Mouse (Mus musculus) midbrain, embryonic 10.5 days (tissue): ENCODE results near the gene Tnip3. TPM values are rescaled to one million over a fixed set of nuclear protein-coding genes. Genes with fewer than 3 reads are reported as not detected.

Experiments used
- DNase-seq: peaks from one replicate; pipeline ENCODE4 v3.0.0-alpha.2; 2017; ENCODE audit warnings: low spot score
- H3K27ac ChIP-seq: fragments of 300-500 bp; sonication (generic); replicated peaks from 2 replicates; pipeline ENCODE4 v1.5.1; 2016; ENCODE audit warnings: mild to moderate bottlenecking
- H3K27me3 ChIP-seq: fragments of 300-500 bp; sonication (generic); 2 replicates; pipeline ENCODE4 v1.6.1; 2016; ENCODE audit warnings: low read depth, mild to moderate bottlenecking; ENCODE audit not compliant: poor library complexity, severe bottlenecking
- H3K36me3 ChIP-seq: fragments of 300-500 bp; sonication (generic); 2 replicates; pipeline ENCODE4 v1.6.1; 2016; ENCODE audit warnings: mild to moderate bottlenecking, moderate library complexity
- H3K4me1 ChIP-seq: fragments of 300-500 bp; sonication (generic); 2 replicates; pipeline ENCODE4 v1.6.1; 2016
- H3K4me3 ChIP-seq: fragments of 300-500 bp; sonication (generic); 2 replicates; pipeline ENCODE4 v1.5.1; 2016; ENCODE audit warnings: mild to moderate bottlenecking, moderate library complexity
- H3K9me3 ChIP-seq: fragments of 300-500 bp; sonication (generic); replicated peaks from 2 replicates; pipeline ENCODE4 v1.6.1; 2016; ENCODE audit warnings: mild to moderate bottlenecking
- WGBS: fragments of 180-500 bp; shearing (Covaris S2); methylation state at CpG from one replicate; pipeline ENCODE4 v1.1.7; 2016; 5-methylcytosine and 5-hydroxymethylcytosine counted together
- polyA plus RNA-seq: library from polyadenylated mRNA; unstranded; fragments of >200 nt; fragmentation: Nextera tagmentation; extraction: Ambion mirVana; gene quantifications from 2 replicates; pipeline ENCODE4 v1.2.1, GENCODE M21; 2016

Tnip3 gene
- polyA plus RNA-seq, 1 experiment from 2014 or later: not detected

GRCm38 (mm10) chr6:65541094-65541493, 16.0 kb downstream of the Tnip3 start:
- no peaks in the 10 kb centered on the region for H3K9me3 ChIP-seq
- H3K4me3 ChIP-seq: no peak overlapping the region
- H3K27ac ChIP-seq: no peak overlapping the region
- no peaks in the 10 kb centered on the region for H3K36me3 ChIP-seq
- no peak for DNase-seq
- H3K4me1 ChIP-seq: 0 out of 2 replicates have a peak, but pooled peaks cover 5% of the 10 kb centered on the region
- WGBS: 86% methylated on average over 3 of the region's 3 CpGs
- H3K27me3 ChIP-seq: no peaks in the 10 kb centered on the region

- H3K4me1 ChIP-seq: 0 out of 2 replicates have a peak, but pooled peaks cover 5% of the 10 kb centered on the region
- WGBS: 67% methylated on average over 3 of the region's 3 CpGs
- H3K9me3 ChIP-seq: no peaks in the 10 kb centered on the region
- H3K27ac ChIP-seq: no peak overlapping the region
- no peaks in the 10 kb centered on the region for H3K36me3 ChIP-seq
- H3K27me3 ChIP-seq: no peaks in the 10 kb centered on the region
- DNase-seq: no peak
- no peak overlapping the region for H3K4me3 ChIP-seq
Measured at GRCm38 (mm10) chr6:65542391-65542790, 17.3 kb downstream of the Tnip3 start.

GRCm38 (mm10) chr6:65542913-65543312, 17.8 kb downstream of the Tnip3 start:
- 68% methylated on average over 1 of the region's 1 CpGs for WGBS
- Histone ChIP-seq H3K9me3 (no peaks in the 10 kb centered on the region), H3K4me1 (0 out of 2 replicates have a peak, but pooled peaks cover 5% of the 10 kb centered on the region), H3K36me3 (no peaks in the 10 kb centered on the region), H3K27ac (no peak overlapping the region), H3K4me3 (no peak overlapping the region), H3K27me3 (no peaks in the 10 kb centered on the region)
- no peak for DNase-seq

GRCm38 (mm10) chr6:65563887-65564656, 39.0 kb downstream of the Tnip3 start:
- Histone ChIP-seq H3K27ac (no peak overlapping the region), H3K4me3 (no peak overlapping the region), H3K9me3 (no peaks in the 10 kb centered on the region), H3K36me3 (no peaks in the 10 kb centered on the region), H3K4me1 (no peaks in the 10 kb centered on the region), H3K27me3 (no peaks in the 10 kb centered on the region)
- WGBS: 78% methylated on average over 3 of the region's 3 CpGs
- DNase-seq: no peak

GRCm38 (mm10) chr6:65564657-65565039, 39.5 kb downstream of the Tnip3 start:
- DNase-seq: no peak
- Histone ChIP-seq H3K27me3 (no peaks in the 10 kb centered on the region), H3K9me3 (no peaks in the 10 kb centered on the region), H3K27ac (no peak overlapping the region), H3K36me3 (no peaks in the 10 kb centered on the region), H3K4me1 (no peaks in the 10 kb centered on the region), H3K4me3 (no peak overlapping the region)
- 86% methylated on average over 2 of the region's 2 CpGs for WGBS

GRCm38 (mm10) chr6:65569741-65570140, 44.6 kb downstream of the Tnip3 start:
- no peak for DNase-seq
- Histone ChIP-seq H3K27me3 (no peaks in the 10 kb centered on the region), H3K27ac (no peak overlapping the region), H3K4me1 (no peaks in the 10 kb centered on the region), H3K9me3 (no peaks in the 10 kb centered on the region), H3K36me3 (no peaks in the 10 kb centered on the region), H3K4me3 (no peak overlapping the region)
- 43% methylated on average over 8 of the region's 8 CpGs for WGBS

- Histone ChIP-seq H3K27ac (no peak overlapping the region), H3K4me3 (no peak overlapping the region), H3K9me3 (no peaks in the 10 kb centered on the region), H3K27me3 (peaks cover 8% of the 10 kb centered on the region; the same call in 1 of the 2 replicates), H3K36me3 (no peaks in the 10 kb centered on the region), H3K4me1 (no peaks in the 10 kb centered on the region)
- no peak for DNase-seq
- WGBS: 84% methylated on average over 8 of the region's 8 CpGs
Measured at GRCm38 (mm10) chr6:65578151-65578973, 53.2 kb downstream of the Tnip3 start.

GRCm38 (mm10) chr6:65583029-65583428, 57.9 kb downstream of the Tnip3 start:
- H3K27me3 ChIP-seq: peaks cover 23% of the 10 kb centered on the region
- H3K27ac ChIP-seq: no peak overlapping the region
- H3K4me3 ChIP-seq: no peak overlapping the region
- WGBS: 84% methylated on average over 4 of the region's 4 CpGs
- H3K9me3 ChIP-seq: no peaks in the 10 kb centered on the region
- H3K36me3 ChIP-seq: no peaks in the 10 kb centered on the region
- DNase-seq: no peak
- peaks cover 5% of the 10 kb centered on the region; the same call in 1 of the 2 replicates for H3K4me1 ChIP-seq

- 64% methylated on average over 4 of the region's 4 CpGs for WGBS
- no peak overlapping the region for H3K4me3 ChIP-seq
- H3K36me3 ChIP-seq: no peaks in the 10 kb centered on the region
- no peak overlapping the region for H3K27ac ChIP-seq
- H3K27me3 ChIP-seq: peaks cover 27% of the 10 kb centered on the region
- H3K9me3 ChIP-seq: no peaks in the 10 kb centered on the region
- peaks cover 5% of the 10 kb centered on the region; the same call in 1 of the 2 replicates for H3K4me1 ChIP-seq
- no peak for DNase-seq
Measured at GRCm38 (mm10) chr6:65584870-65585332, 59.8 kb downstream of the Tnip3 start.

GRCm38 (mm10) chr6:65585333-65586053, 60.4 kb downstream of the Tnip3 start:
- no peak for DNase-seq
- Histone ChIP-seq H3K36me3 (no peaks in the 10 kb centered on the region), H3K27me3 (peaks cover 27% of the 10 kb centered on the region), H3K9me3 (no peaks in the 10 kb centered on the region), H3K4me3 (no peak overlapping the region), H3K27ac (no peak overlapping the region), H3K4me1 (peaks cover 5% of the 10 kb centered on the region; the same call in 1 of the 2 replicates)
- 80% methylated on average over 3 of the region's 3 CpGs for WGBS

GRCm38 (mm10) chr6:65588847-65589246, 63.7 kb downstream of the Tnip3 start:
- 86% methylated on average over 1 of the region's 1 CpGs for WGBS
- no peak overlapping the region for H3K27ac ChIP-seq
- no peak overlapping the region for H3K4me3 ChIP-seq
- H3K36me3 ChIP-seq: no peaks in the 10 kb centered on the region
- H3K27me3 ChIP-seq: peaks cover 20% of the 10 kb centered on the region
- DNase-seq: no peak
- peaks cover 5% of the 10 kb centered on the region; the same call in 1 of the 2 replicates for H3K4me1 ChIP-seq
- H3K9me3 ChIP-seq: no peaks in the 10 kb centered on the region

- Histone ChIP-seq H3K9me3 (no peaks in the 10 kb centered on the region), H3K27ac (no peak overlapping the region), H3K4me3 (no peak overlapping the region), H3K4me1 (peaks cover 3% of the 10 kb centered on the region; the same call in 1 of the 2 replicates), H3K27me3 (peaks cover 20% of the 10 kb centered on the region), H3K36me3 (no peaks in the 10 kb centered on the region)
- 86% methylated on average over 2 of the region's 2 CpGs for WGBS
- no peak for DNase-seq
Measured at GRCm38 (mm10) chr6:65590018-65590417, 64.9 kb downstream of the Tnip3 start.
